Mouse (Mus musculus) kidney, embryonic 16.5 days (tissue): ENCODE results near the gene Tcea2. TPM values are rescaled to one million over a fixed set of nuclear protein-coding genes. Genes with fewer than 3 reads are reported as not detected.

Experiments
- ATAC-seq: fragments of 200-750 bp; cut with Nextera tagmentation; 2 replicates; pipeline ENCODE4 v1.8.0; 2017; ENCODE audit warnings: moderate TSS enrichment; ENCODE audit not compliant: low FRiP score, low TSS enrichment
- H3K27ac ChIP-seq: fragments of 300-500 bp; sonication (generic); 2 replicates; pipeline ENCODE4 v1.5.1; 2014; ENCODE audit warnings: low read length
- H3K27me3 ChIP-seq: fragments of 300-500 bp; sonication (generic); 2 replicates; pipeline ENCODE4 v1.6.1; 2014; ENCODE audit warnings: low read length, control low read depth, mixed read lengths; ENCODE audit not compliant: insufficient read depth
- H3K36me3 ChIP-seq: fragments of 300-500 bp; sonication (generic); 2 replicates; pipeline ENCODE4 v1.6.1; 2014; ENCODE audit warnings: low read length, control low read depth, mixed read lengths; ENCODE audit not compliant: insufficient read depth
- H3K4me1 ChIP-seq: fragments of 300-500 bp; sonication (generic); 2 replicates; pipeline ENCODE4 v1.6.1; 2014; ENCODE audit warnings: low read length, control low read depth, mixed read lengths; ENCODE audit not compliant: insufficient read depth
- H3K4me2 ChIP-seq: fragments of 300-500 bp; sonication (generic); replicated peaks from 2 replicates; pipeline ENCODE4 v1.6.1; 2014; ENCODE audit warnings: low read depth, low read length
- H3K4me3 ChIP-seq: fragments of 300-500 bp; sonication (generic); 2 replicates; pipeline ENCODE4 v1.5.1; 2014; ENCODE audit warnings: mild to moderate bottlenecking, low read length
- H3K9ac ChIP-seq: fragments of 300-500 bp; sonication (generic); replicated peaks from 2 replicates; pipeline ENCODE4 v1.6.1; 2014; ENCODE audit warnings: low read length
- H3K9me3 ChIP-seq: fragments of 300-500 bp; sonication (generic); 2 replicates; pipeline ENCODE4 v1.6.1; 2016; ENCODE audit warnings: low read length, control low read depth
- WGBS: fragments of 180-500 bp; shearing (Covaris S2); extraction: QIAGEN DNeasy Blood & Tissue Kit; methylation state at CpG from one replicate; pipeline ENCODE4 v1.1.7; 2014; 5-methylcytosine and 5-hydroxymethylcytosine counted together
- polyA plus RNA-seq: library from polyadenylated mRNA; unstranded; fragments of >200 nt; fragmentation: Nextera tagmentation; extraction: Ambion mirVana; gene quantifications from 2 replicates; pipeline ENCODE4 v1.2.1, GENCODE M21; 2015

The Tcea2 gene
- polyA plus RNA-seq, 1 experiment from 2014 or later = 29.3 TPM

DNA sequence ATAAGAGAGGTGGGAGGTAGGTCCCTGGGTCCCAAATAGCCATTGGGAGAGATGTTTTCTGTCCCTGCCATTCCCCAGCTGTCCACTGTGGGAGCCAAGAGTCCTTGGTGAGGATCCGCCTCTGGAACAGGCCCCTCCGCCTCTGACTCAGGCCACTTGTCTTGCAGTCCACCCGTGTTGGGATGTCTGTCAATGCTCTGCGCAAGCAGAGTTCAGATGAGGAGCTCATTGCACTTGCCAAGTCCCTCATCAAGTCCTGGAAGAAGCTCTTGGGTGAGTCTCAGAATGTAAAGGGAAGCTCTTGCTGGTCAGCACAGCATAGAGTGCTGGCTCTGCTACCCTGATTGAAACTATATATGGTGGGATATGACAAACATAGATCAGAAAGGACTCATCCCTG, 3.3 kb downstream of the Tcea2 start:
- Histone ChIP-seq H3K27me3 (no peaks in the 10 kb centered on the region), H3K36me3 (peaks cover 16% of the 10 kb centered on the region), H3K4me1 (peaks cover 14% of the 10 kb centered on the region), H3K9ac (no peak overlapping the region), H3K27ac (no peak overlapping the region), H3K9me3 (no peaks in the 10 kb centered on the region), H3K4me3 (no peak overlapping the region), H3K4me2 (no peak overlapping the region)
- ATAC-seq = no peak
- 62% methylated on average over 4 of the region's 4 CpGs for WGBS

DNA sequence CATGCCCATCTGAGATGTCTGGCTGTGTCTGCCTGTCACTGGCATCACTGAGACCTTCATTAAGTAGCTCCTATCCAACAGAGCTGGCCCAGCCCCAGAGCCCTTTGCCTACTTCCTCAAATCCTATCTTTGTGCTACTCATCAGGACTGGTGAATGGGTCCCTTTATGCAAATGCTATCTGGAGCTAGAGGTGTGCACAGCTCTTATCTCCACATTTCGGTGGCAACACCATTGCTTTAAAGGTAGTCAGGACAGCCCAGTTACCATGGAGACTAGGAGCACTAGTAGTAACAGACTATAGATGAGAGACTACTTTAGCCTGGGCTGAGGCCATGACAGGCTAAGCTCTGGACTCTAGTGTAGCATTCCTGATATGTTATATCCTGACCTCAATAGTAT, 4.6 kb downstream of the Tcea2 start:
- ATAC-seq = no peak
- Histone ChIP-seq H3K9ac (no peak overlapping the region), H3K27me3 (no peaks in the 10 kb centered on the region), H3K4me1 (peaks cover 9% of the 10 kb centered on the region), H3K9me3 (no peaks in the 10 kb centered on the region), H3K27ac (no peak overlapping the region), H3K4me3 (no peak overlapping the region), H3K36me3 (peaks cover 27% of the 10 kb centered on the region), H3K4me2 (no peak overlapping the region)
- WGBS = 90% methylated on average over 1 of the region's 1 CpGs

DNA sequence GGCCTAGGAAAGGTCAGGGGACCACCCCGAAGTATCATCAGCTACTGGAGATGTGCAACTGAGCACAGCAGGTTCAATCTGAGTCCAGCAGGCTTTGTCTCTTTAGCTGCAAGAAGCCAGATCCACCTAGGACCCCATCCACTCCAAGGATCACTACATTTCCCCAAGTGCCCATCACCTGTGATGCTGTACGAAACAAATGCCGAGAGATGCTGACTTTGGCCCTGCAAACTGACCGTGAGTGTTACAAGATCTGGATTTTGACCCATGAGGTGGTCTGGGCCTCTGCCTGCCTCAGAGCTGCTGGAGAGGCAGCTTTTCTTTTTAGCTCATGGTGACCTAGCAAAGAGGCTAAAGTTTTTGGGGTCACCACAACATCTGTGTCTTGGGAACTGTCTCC, 5.6 kb downstream of the Tcea2 start:
- Histone ChIP-seq H3K36me3 (peaks cover 27% of the 10 kb centered on the region), H3K4me1 (peaks cover 7% of the 10 kb centered on the region), H3K9ac (no peak overlapping the region), H3K9me3 (no peaks in the 10 kb centered on the region), H3K27me3 (no peaks in the 10 kb centered on the region), H3K4me3 (no peak overlapping the region), H3K27ac (no peak overlapping the region), H3K4me2 (no peak overlapping the region)
- WGBS = 87% methylated on average over 4 of the region's 4 CpGs
- ATAC-seq = no peak

DNA sequence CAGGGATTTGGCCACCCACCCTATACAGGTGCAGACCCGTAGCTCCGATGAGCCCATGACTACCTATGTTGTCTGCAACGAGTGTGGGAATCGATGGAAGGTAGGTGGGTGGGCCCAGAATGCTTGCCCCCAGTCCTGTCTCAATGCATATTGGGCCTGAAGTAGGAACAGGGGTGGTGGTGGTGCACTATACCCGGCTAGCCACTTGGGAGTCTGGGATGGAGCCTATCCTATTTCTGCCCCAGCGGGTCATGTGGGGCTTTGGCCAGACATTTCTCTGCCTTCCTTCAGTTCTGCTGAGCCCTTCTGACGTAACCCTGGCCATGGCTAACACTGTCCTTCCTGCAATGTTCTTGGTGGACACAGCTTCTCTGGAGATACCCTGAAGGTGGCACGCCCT, 7.5 kb downstream of the Tcea2 start:
- Histone ChIP-seq H3K9me3 (no peaks in the 10 kb centered on the region), H3K4me3 (no peak overlapping the region), H3K27ac (no peak overlapping the region), H3K9ac (no peak overlapping the region), H3K27me3 (no peaks in the 10 kb centered on the region), H3K36me3 (peaks cover 27% of the 10 kb centered on the region), H3K4me1 (peaks cover 4% of the 10 kb centered on the region), H3K4me2 (no peak overlapping the region)
- no peak for ATAC-seq
- WGBS = 93% methylated on average over 8 of the region's 8 CpGs

DNA sequence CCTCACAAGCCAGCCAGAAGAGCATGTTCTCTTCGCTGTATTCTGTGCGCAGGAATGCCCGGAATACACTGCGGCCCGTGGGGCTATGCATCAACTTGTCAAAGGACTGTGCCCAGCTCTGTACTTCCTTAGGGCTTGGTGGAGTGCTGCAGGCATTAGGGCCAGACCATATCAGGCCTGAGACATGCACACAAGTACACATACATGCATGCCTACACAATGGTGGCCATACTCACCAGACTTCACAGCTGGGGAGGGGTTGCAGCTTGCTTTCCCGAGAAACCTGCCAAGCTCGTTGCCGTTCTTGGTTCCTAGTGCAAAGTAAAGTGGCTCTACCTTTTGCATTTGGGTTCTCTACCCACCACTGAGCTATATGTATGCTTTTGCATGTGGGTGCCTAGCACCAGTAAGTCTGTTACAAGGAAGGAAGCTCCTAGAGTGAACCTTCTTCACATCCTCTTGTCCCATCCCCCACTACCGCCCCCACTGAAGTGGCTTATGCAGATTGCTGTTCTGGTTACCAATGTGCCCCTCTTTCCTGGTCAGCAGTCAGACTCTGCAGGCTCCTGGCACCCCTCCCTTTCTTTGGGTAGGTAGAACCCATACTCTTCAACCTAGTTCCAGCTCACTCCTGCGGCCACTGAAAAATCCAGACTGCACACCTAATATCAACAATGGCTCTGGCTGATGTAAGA, 9.5 kb downstream of the Tcea2 start:
- ATAC-seq = no peak
- Histone ChIP-seq H3K4me3 (no peak overlapping the region), H3K36me3 (peaks cover 27% of the 10 kb centered on the region), H3K4me1 (peaks cover 15% of the 10 kb centered on the region), H3K27me3 (no peaks in the 10 kb centered on the region), H3K27ac (no peak overlapping the region), H3K4me2 (no peak overlapping the region), H3K9ac (no peak overlapping the region), H3K9me3 (no peaks in the 10 kb centered on the region)
- 92% methylated on average over 10 of the region's 10 CpGs for WGBS

DNA sequence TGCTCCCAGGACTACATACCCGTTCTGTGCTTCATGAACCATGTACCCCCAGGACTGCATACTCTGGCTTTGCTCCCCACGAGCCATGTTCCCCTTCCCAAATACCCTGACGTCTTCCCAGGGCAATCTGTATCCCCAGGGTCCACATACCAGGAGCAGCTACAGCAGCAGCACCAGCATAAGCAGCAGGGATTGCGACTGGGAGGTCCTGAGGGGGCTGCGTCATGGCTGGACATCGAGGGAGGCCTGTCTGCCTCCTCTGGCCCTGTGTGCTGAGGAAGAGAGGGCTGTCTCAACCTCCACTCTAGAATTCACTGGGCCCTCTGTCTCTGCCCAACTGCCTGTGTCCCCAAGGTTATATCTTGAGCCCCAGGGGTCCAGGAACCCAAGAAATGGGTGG, 11.0 kb downstream of the Tcea2 start:
- Histone ChIP-seq H3K4me2 (no peak overlapping the region), H3K27me3 (no peaks in the 10 kb centered on the region), H3K4me3 (no peak overlapping the region), H3K36me3 (peaks cover 27% of the 10 kb centered on the region), H3K9me3 (no peaks in the 10 kb centered on the region), H3K9ac (no peak overlapping the region), H3K4me1 (peaks cover 15% of the 10 kb centered on the region), H3K27ac (no peak overlapping the region)
- WGBS = 88% methylated on average over 6 of the region's 6 CpGs
- ATAC-seq = no peak

DNA sequence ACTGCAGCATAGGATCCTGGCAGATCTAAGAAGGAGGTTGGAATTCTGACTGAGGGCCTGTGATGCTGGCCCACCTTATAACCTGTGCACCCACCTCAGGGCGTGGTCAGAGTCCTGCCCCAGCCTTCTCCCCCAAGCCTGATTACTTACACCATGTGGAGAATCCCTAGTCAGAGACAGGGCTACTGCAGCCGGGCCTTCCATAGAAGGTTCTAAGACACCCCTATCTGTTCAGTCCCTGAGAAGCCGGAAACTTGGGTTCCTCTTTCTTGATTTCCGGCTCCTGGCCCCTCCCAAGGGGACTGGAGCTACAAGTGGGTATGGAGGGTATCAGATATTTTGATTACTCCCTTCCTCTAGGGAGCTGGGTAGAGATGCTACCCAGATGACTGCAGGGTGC, 11.5 kb downstream of the Tcea2 start:
- peaks cover 15% of the 10 kb centered on the region for H3K4me1 ChIP-seq
- no peaks in the 10 kb centered on the region for H3K27me3 ChIP-seq
- no peak for ATAC-seq
- H3K27ac ChIP-seq = no peak overlapping the region
- no peak overlapping the region for H3K4me2 ChIP-seq
- H3K9me3 ChIP-seq = no peaks in the 10 kb centered on the region
- peaks cover 24% of the 10 kb centered on the region for H3K36me3 ChIP-seq
- WGBS = 82% methylated on average over 4 of the region's 4 CpGs
- H3K9ac ChIP-seq = no peak overlapping the region
- H3K4me3 ChIP-seq = no peak overlapping the region

DNA sequence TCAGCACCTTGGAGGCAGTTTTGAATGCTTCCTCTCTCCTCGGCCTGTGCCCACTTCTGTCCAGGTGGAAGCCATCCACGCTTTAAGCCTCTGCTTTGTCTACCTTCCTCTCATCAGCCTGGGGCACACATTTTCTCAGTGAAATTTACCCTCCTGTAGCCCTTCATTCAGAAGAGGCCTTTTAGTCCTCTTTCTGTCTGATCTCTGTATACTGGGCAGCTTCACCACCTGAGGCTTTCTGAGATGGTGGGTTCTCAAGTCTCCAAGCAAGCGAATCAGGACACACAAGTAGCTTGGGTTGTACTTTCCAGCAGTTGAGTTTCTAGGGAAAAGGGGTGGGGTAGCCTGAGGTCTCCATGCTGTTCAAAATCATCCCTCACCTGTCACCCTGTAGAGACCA, 12.2 kb downstream of the Tcea2 start:
- Histone ChIP-seq H3K27me3 (no peaks in the 10 kb centered on the region), H3K27ac (no peak overlapping the region), H3K4me3 (no peak overlapping the region), H3K9me3 (no peaks in the 10 kb centered on the region), H3K9ac (peak overlapping the region; percentile 81; the same call in 1 of the 2 replicates), H3K4me1 (peaks cover 15% of the 10 kb centered on the region), H3K4me2 (peak overlapping the region; percentile 96; the same call in 1 of the 2 replicates), H3K36me3 (peaks cover 19% of the 10 kb centered on the region; the same call in 1 of the 2 replicates)
- no peak for ATAC-seq
- 95% methylated on average over 3 of the region's 3 CpGs for WGBS

DNA sequence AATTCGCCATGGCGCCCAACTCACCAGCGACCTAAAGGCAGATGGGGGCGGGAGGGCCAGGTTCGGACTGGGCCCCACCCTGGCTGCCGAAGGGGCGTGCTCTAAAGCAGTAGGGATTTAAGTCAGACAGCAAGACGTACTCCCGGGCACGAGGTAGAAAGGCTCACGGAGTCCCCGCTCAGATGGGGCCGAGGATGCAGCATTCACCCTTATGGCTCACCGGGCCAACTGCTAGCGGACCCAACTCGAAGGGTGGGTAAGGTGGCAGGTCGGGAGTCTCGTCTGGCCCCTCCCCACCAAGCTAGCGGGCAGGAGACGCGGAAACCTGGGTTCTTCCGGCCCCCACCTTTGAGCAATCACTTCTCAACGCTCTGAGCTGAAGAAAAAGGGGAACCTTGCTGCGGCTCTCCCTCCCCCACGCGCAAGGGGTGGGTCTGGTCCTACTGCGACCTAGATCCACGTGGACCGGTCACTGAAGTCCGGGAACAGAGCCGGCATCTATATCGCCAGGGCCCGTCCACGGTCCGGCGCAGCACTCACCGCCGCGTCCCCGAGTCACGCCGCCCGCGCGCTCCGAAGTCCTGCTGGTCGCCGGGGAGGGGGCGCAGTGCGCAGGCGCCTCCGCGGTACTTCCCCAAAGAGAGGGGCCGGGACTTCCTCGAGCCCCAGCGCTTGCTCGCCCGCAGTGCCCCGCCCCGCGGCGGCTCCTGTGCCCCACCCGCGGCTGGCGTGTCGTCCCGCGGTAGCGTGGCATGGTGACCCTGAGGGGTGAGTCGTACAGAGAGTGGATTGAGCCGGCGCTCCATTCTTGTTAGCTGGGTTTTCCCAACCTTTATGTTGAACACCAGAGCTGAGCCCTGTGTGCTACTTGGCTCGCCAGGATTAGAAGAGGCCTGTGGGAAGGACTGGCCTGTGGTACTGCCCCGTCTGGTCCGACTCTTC, 13.5 kb downstream of the Tcea2 start, which contains the start of gene Rgs19:
TSS of gene Rgs19 (minus strand) at position 639 of the 942 bp plus-strand sequence.
- Histone ChIP-seq H3K27me3 (no peaks in the 10 kb centered on the region), H3K9ac (peak within 1 kb of the TSS; percentile 81), H3K36me3 (0 out of 2 replicates have a peak, but pooled peaks cover 10% of the 10 kb centered on the region), H3K27ac (peak within 1 kb of the TSS; percentile 34; the same call in 1 of the 2 replicates), H3K4me2 (peak within 1 kb of the TSS; percentile 96), H3K9me3 (no peaks in the 10 kb centered on the region), H3K4me1 (peaks cover 15% of the 10 kb centered on the region), H3K4me3 (peak within 1 kb of the TSS; percentile 56)
- under 1% methylated on average over 73 of the region's 75 CpGs for whole genome bisulfite sequencing
- peak; percentile 88 for ATAC-seq
